Mouse (Mus musculus) forebrain, embryonic 10.5 days (tissue): ENCODE measurements around the gene D6Ertd527e. TPM values are rescaled to one million over a fixed set of nuclear protein-coding genes. Genes with fewer than 3 reads are reported as not detected.
A peak's percentile ranks its signal among the peaks of the same experiment; 100 is the strongest.
"Not testable (repeated sequence)": the region's sequence is repeated elsewhere in the genome, so short reads cannot be mapped to it uniquely, and the experiment has no call there.

Experiments used
- DNase-seq: peaks from one replicate; pipeline ENCODE4 v3.0.0-alpha.2; 2017; ENCODE audit warnings: low spot score; ENCODE audit errors: extremely low spot score
- H3K27ac ChIP-seq: fragments of 300-500 bp; sonication (generic); 2 replicates; pipeline ENCODE4 v1.5.1; 2016; ENCODE audit warnings: mild to moderate bottlenecking
- H3K27me3 ChIP-seq: fragments of 300-500 bp; sonication (generic); 2 replicates; pipeline ENCODE4 v1.6.1; 2016; ENCODE audit warnings: mild to moderate bottlenecking; ENCODE audit not compliant: poor library complexity, severe bottlenecking
- H3K36me3 ChIP-seq: fragments of 300-500 bp; sonication (generic); replicated peaks from 2 replicates; pipeline ENCODE4 v1.6.1; 2016; ENCODE audit warnings: mild to moderate bottlenecking, moderate library complexity
- H3K4me1 ChIP-seq: fragments of 300-500 bp; sonication (generic); 2 replicates; pipeline ENCODE4 v1.6.1; 2016
- H3K4me3 ChIP-seq: fragments of 300-500 bp; sonication (generic); 2 replicates; pipeline ENCODE4 v1.5.1; 2016; ENCODE audit warnings: mild to moderate bottlenecking, moderate library complexity
- H3K9me3 ChIP-seq: fragments of 300-500 bp; sonication (generic); 2 replicates; pipeline ENCODE4 v1.6.1; 2016; ENCODE audit warnings: mild to moderate bottlenecking, moderate library complexity
- WGBS: fragments of 180-500 bp; shearing (Covaris S2); methylation state at CpG from one replicate; pipeline ENCODE4 v1.1.7; 2016; 5-methylcytosine and 5-hydroxymethylcytosine counted together
- polyA plus RNA-seq: library from polyadenylated mRNA; unstranded; fragments of >200 nt; fragmentation: Nextera tagmentation; extraction: Ambion mirVana; gene quantifications from 2 replicates; pipeline ENCODE4 v1.2.1, GENCODE M21; 2016

D6Ertd527e gene
- polyA plus RNA-seq, 1 experiment from 2014 or later: 0.19 TPM

DNA sequence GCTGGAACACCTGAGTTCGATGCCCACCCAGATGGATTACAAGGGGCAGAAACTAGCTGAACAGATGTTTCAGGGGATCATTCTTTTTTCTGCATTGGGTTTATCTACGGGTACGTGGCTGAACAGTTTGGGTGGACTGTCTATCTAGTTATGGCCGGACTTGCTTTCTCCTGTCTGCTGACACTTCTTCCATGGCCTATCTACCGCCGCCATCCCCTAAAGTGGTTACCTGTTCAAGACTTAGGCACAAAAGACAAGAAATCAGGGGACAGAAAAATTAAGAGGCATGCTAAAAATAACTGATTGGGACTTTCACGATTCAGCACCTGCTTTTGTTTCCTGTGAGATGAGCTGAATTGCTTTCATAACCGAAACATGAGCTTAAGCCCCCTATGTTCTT is 10.9 kb upstream of the D6Ertd527e start:
- DNase-seq, H3K27me3 ChIP-seq, H3K4me1 ChIP-seq, H3K4me3 ChIP-seq, H3K9me3 ChIP-seq, H3K27ac ChIP-seq: not testable (repeated sequence)
- H3K36me3 ChIP-seq: peaks cover 17% of the 10 kb centered on the region
- 94% methylated on average over 8 of the region's 8 CpGs for WGBS

DNA sequence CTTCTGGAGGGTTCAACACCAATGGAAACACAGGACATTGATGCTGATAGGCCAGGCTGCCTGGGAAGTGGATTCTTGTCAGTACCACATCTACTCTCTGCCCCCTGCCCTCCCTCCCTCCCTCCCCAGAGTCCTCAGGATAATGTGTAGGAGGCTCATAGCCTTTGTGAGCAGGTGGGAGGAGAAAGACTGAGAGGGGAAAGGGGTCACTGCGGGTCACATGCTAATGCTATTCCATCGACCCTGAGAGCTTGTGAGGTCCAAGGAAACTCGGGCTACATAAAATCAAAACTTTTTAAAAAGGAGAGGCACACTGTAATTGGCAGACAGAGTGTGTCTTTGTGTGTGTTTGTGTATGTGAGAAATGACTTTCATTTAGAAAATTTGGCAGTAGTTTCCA is 5.3 kb upstream of the D6Ertd527e start:
- Histone ChIP-seq H3K36me3 (no peaks in the 10 kb centered on the region), H3K4me3 (no peak overlapping the region), H3K27me3 (no peaks in the 10 kb centered on the region), H3K4me1 (peaks cover 36% of the 10 kb centered on the region), H3K27ac (no peak overlapping the region), H3K9me3 (no peaks in the 10 kb centered on the region)
- 25% methylated on average over 3 of the region's 3 CpGs for WGBS
- no peak for DNase-seq

DNA sequence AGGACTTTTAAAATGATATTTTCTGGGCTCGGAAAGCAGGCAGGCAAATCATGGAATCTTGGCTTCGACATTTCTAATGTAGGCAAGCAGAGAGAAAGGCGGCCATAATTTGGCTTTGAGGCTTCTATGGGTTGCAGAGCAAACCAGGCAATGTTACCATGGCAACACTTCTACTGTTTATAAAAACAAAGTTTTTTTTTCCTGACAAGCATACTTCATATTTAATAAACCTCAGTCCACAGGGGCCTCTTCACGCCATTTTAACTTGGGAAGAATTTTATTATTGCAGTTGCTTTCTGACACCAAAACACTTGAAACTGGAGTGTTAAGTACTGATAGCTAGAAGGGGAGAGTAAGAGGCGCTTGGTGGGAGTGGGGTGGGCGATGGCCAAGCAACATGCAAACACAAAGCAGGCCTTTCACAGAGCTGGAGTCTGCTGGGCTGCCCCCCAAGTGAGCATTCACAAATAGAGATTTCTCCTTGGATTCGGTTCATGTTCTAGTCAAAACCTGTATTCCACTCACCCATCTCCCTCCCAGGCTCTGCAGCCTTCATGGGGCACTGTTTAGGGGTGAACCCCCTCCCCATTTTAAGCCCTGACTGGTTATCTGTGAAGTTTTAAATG is 4.8 kb upstream of the D6Ertd527e start:
- Histone ChIP-seq H3K4me3 (no peak overlapping the region), H3K36me3 (no peaks in the 10 kb centered on the region), H3K9me3 (no peaks in the 10 kb centered on the region), H3K27me3 (no peaks in the 10 kb centered on the region), H3K27ac (no peak overlapping the region), H3K4me1 (peaks cover 36% of the 10 kb centered on the region)
- no peak for DNase-seq
- 72% methylated on average over 7 of the region's 7 CpGs for WGBS

DNA sequence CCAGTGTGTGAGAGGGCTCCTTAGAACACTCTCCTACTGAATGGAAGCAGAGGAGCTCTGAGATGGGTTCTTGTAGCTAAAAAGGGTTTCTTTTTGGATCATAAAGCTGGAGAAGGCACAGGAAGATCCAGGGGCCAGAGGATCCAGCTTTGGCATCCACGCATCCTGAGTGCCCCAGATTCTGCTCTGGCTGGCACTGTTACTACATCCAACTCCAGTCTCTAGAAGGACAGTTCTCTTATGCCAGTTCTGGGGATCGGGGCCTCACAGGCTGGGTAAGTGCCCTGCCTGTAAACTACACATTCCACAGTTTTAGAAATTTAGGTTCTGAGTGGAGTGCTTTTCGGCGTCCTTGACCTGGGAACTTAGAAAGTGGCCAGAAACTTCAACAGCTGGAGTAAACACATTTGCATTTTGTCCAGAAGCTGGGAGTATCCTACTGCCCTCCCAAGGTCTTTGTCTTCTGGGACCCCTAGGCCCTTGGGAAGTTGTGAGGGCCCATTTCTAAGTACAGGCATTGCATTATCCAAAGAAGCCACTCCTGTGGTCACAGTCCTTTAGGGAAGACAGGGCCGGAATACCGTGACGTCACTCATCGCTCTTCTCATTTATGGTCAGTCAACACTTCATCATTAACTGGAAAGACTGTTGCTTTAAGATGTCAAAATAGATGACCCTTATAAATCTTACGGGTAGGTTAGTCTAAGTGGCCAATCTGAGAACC is 4.1 kb upstream of the D6Ertd527e start:
- Histone ChIP-seq H3K4me3 (no peak overlapping the region), H3K4me1 (peaks cover 36% of the 10 kb centered on the region), H3K9me3 (no peaks in the 10 kb centered on the region), H3K36me3 (no peaks in the 10 kb centered on the region), H3K27ac (no peak overlapping the region), H3K27me3 (no peaks in the 10 kb centered on the region)
- DNase-seq: no peak
- WGBS: 92% methylated on average over 9 of the region's 9 CpGs

DNA sequence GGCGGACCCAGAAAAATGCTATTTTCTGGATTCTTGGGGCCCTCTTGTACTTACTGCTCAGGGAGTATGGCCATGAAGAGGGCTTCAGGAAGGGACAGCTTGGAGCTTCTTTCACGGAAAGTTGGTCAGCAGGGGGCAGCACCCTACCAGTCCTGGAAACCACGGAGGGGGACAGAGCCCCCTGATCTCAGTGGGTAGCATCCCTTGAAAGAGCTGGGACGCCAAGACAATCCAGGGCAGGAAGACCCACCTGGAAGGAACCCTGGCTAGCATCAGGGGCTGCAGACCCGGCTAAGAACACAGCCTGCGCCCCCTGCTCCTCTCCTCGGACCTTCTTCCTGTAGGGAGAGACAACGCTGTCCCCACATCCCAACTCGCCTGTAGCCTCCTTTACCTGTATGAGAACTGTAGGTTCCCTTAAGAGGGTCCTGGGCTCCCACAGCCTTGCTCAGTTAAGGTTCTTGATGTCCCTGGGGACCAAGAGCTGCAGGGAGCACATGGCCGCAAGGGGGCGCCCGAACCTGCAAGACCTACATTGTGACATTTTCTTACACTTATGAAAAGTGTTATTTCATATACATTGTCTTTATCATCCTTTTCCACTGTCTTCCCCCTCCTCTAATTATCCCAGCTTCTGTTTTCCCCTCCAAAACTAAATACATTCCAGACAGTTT is 3.1 kb upstream of the D6Ertd527e start:
- Histone ChIP-seq H3K27ac (peak overlapping the region; percentile 76), H3K36me3 (no peaks in the 10 kb centered on the region), H3K4me1 (peaks cover 36% of the 10 kb centered on the region), H3K9me3 (no peaks in the 10 kb centered on the region), H3K27me3 (no peaks in the 10 kb centered on the region), H3K4me3 (peak overlapping the region; percentile 36)
- peak; percentile 75 for DNase-seq
- 16% methylated on average over 12 of the region's 12 CpGs for WGBS

DNA sequence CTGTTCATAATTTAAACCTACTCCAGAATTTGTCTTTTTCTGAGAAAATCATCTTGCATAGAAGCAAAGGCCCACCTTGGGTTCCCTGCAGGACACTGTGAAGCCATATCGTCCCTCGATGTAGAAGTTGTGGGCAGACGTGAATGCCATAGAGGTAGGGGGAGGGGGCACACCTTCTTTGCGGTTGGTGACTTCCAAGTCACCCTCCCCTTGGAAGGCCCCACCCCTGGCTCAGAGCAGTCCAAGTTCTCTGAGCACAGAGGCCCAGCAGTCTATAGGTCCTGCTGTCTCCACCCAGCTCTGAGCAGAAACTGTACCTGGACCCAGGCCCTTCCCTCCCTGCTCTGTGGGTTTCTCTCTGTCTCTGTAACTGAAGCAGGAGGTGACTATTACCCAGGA is 2.6 kb upstream of the D6Ertd527e start:
- H3K9me3 ChIP-seq: no peaks in the 10 kb centered on the region
- 35% methylated on average over 4 of the region's 4 CpGs for WGBS
- no peak overlapping the region for H3K4me3 ChIP-seq
- H3K27ac ChIP-seq: 0 out of 2 replicates have a peak overlapping the region, but pooled peaks have one; percentile 31
- H3K27me3 ChIP-seq: no peaks in the 10 kb centered on the region
- no peaks in the 10 kb centered on the region for H3K36me3 ChIP-seq
- H3K4me1 ChIP-seq: peaks cover 36% of the 10 kb centered on the region
- no peak for DNase-seq

DNA sequence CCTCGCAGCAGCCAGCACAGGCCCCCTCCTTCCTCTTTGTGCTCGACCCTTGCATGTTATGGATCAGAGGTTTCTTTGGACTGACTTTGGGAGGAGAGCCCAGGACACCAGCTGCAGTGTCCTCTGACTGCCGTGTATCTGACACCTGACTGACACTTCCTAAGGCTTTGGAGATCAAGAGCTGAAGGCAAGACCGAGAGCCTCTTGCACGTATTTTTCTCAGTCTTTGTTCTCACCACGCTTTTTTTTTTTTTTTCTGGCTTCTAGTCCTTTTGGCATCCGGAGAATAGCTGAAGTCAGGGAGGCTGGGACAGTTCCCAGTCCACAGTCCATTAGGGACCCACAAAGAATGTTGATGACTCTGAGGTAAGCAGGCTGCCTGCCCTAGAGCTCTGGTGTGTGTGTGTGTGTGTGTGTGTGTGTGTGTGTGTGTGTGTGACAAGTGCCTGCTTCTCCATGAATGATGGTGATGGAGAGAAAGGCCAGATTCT is 2.1 kb upstream of the D6Ertd527e start:
- H3K4me1 ChIP-seq: peaks cover 36% of the 10 kb centered on the region
- 53% methylated on average over 7 of the region's 7 CpGs for whole genome bisulfite sequencing
- H3K4me3 ChIP-seq: no peak overlapping the region
- no peaks in the 10 kb centered on the region for H3K9me3 ChIP-seq
- no peaks in the 10 kb centered on the region for H3K36me3 ChIP-seq
- 0 out of 2 replicates have a peak overlapping the region, but pooled peaks have one; percentile 31 for H3K27ac ChIP-seq
- no peaks in the 10 kb centered on the region for H3K27me3 ChIP-seq
- no peak for DNase-seq

DNA sequence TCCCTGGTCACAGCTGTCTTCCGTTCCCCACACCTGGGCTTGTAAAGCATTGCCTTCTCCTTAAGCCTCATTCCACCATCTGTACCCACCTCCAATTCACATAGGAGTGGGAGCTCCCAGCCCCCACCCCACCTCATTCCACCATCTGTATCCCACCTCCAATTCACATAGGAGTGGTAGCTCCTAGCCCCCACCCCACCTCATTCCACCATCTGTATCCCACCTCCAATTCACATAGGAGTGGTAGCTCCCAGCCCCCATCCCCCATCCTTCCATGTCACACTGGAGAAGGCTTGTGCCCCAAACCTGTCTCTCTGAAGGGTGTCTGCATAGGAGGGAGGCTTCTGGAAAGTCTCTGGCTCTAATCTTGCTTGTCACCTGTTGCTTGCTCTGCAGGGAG is 1.2 kb upstream of the D6Ertd527e start:
- no peak for DNase-seq
- no peaks in the 10 kb centered on the region for H3K27me3 ChIP-seq
- peaks cover 36% of the 10 kb centered on the region for H3K4me1 ChIP-seq
- no peaks in the 10 kb centered on the region for H3K9me3 ChIP-seq
- no peak overlapping the region for H3K27ac ChIP-seq
- WGBS: 96% methylated on average over 1 of the region's 1 CpGs
- H3K36me3 ChIP-seq: no peaks in the 10 kb centered on the region
- H3K4me3 ChIP-seq: no peak overlapping the region

DNA sequence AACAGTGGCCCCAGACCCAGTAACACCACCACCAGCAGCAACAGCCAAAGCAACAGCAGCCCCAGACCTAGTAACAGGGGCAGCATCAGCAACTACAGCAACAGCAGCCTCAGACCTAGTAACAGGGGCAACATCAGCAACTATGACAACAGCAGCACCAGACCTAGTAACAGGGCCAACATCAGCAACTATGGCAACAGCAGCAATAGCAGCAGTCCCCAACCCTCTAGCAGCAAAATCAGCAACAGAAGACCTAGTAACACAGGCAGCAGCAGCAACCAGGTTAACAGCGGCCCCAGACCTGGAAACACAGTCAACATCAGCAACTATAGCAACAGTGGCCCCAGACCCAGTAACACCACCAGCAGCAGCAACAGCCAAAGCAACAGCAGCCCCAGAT is 6.9 kb downstream of the D6Ertd527e start:
- no peak for DNase-seq
- H3K36me3 ChIP-seq: no peaks in the 10 kb centered on the region
- no peak overlapping the region for H3K4me3 ChIP-seq
- H3K4me1 ChIP-seq: no peaks in the 10 kb centered on the region; the same call in 1 of the 2 replicates
- no peaks in the 10 kb centered on the region for H3K9me3 ChIP-seq
- no peaks in the 10 kb centered on the region for H3K27me3 ChIP-seq
- WGBS: 97% methylated on average over 1 of the region's 1 CpGs
- H3K27ac ChIP-seq: no peak overlapping the region

DNA sequence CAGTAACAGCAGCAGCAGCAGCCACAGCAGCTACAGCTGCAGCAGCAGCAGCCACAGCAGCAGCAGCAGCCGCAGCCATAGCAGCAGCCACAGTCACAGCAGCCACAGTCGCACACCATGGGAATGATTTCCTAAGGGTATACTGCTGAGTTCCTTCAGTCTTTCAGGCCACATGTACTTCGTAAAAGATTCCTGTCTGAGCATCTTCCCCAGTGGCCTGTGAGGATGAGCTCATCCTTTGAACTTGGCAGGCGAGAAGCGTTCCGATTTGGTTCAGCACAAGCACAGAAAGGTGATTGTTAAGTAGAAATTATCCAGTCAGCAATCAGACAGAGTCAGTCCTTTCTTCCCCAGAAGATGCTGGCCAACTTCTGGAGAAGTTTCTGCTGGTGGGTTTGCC is 7.6 kb downstream of the D6Ertd527e start:
- H3K9me3 ChIP-seq: no peaks in the 10 kb centered on the region
- no peaks in the 10 kb centered on the region; the same call in 1 of the 2 replicates for H3K4me1 ChIP-seq
- H3K4me3 ChIP-seq: no peak overlapping the region
- H3K27ac ChIP-seq: no peak overlapping the region
- no peaks in the 10 kb centered on the region for H3K36me3 ChIP-seq
- H3K27me3 ChIP-seq: no peaks in the 10 kb centered on the region
- 88% methylated on average over 6 of the region's 6 CpGs for WGBS
- DNase-seq: no peak

DNA sequence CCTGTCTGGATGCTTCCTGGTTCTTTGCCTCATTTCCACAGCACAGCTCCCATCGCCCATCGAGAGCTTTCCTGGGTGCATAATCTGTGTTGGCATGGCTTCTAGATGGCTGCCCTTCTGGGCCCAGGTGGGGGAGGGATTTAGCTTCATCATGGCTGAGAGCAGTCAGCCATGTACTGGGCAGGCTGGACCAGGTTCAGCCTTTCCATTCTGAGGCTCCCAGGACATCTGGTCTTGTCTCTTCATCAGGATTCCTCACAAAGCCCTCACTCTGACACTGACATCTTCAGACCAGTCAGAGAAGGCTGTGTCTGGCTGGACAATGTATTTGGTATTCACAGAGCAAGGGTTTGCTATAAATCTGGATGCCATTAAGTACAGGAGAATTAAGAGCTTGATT is 11.4 kb downstream of the D6Ertd527e start:
- WGBS: 88% methylated on average over 2 of the region's 2 CpGs
- Histone ChIP-seq H3K27me3 (no peaks in the 10 kb centered on the region), H3K4me3 (no peak overlapping the region), H3K4me1 (no peaks in the 10 kb centered on the region; the same call in 1 of the 2 replicates), H3K9me3 (no peaks in the 10 kb centered on the region), H3K36me3 (no peaks in the 10 kb centered on the region), H3K27ac (no peak overlapping the region)
- no peak for DNase-seq

DNA sequence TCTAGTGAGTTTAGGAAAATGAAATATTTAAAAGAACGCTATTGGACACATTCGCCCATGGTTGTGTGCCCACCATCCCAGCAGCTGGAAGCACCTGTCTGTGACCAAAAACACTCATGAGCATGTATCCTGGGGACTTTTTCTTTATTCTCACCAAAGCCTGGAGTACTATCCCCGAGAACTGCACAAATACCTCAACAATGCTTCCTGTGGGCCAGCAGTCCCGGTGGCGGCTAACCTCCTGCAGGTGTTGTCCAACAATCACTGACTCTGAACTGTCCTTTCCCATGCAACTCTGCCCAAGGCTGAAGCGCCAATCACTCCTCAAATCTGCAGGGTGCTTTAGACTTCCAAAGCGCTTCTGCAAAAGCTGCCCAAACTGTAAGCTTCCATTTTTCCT is 12.1 kb downstream of the D6Ertd527e start:
- Histone ChIP-seq H3K36me3 (no peaks in the 10 kb centered on the region), H3K4me1 (no peaks in the 10 kb centered on the region; the same call in 1 of the 2 replicates), H3K4me3 (no peak overlapping the region), H3K9me3 (no peaks in the 10 kb centered on the region), H3K27ac (no peak overlapping the region), H3K27me3 (no peaks in the 10 kb centered on the region)
- 80% methylated on average over 7 of the region's 7 CpGs for WGBS
- no peak for DNase-seq
